Mouse (Mus musculus): ENCODE measurements around the gene Nxpe4. TPM values are rescaled to one million over a fixed set of nuclear protein-coding genes. Genes with fewer than 3 reads are reported as not detected.

Gene Nxpe4
- total RNA-seq (2012; rRNA removed) (9.2 and 10.3 TPM in 2 replicates), polyA plus RNA-seq (2012; ENCODE audit: insufficient read depth in 1 of 2, insufficient read length in 2 of 2, low read depth in 1 of 2, low replicate concordance in 2 of 2, missing spikeins in 1 of 2) (10 to 100 TPM in 1 of 2 experiments, not detected in 1; 14.9 TPM)

- Histone ChIP-seq H3K27me3 (ENCODE audit: control insufficient read depth in 1 of 2, insufficient read depth in 2 of 2, low read length in 2 of 2) (no peaks in the 10 kb centered on the region), H3K79me2 (ENCODE audit: control insufficient read depth, insufficient read depth, low read length, poor library complexity) (no peaks in the 10 kb centered on the region), H3K27ac (ENCODE audit: control insufficient read depth, low read depth, low read length) (no peak within 1 kb of the TSS), H3K36me3 (ENCODE audit: control insufficient read depth in 1 of 2, insufficient read depth in 2 of 2, low read length in 2 of 2) (no peaks in the 10 kb centered on the region), H3K9me3 (replicated peaks; ENCODE audit: insufficient read depth, low read length) (no peaks in the 10 kb centered on the region), H3K4me1 (ENCODE audit: control insufficient read depth in 1 of 2, insufficient read depth in 2 of 2, low read length in 2 of 2) (no peaks in the 10 kb centered on the region), H3K4me3 (ENCODE audit: control insufficient read depth in 1 of 2, insufficient read depth in 1 of 2, low read depth in 2 of 2, low read length in 2 of 2) (no peak within 1 kb of the TSS), H3K9ac (ENCODE audit: control insufficient read depth, low read depth, low read length, poor library complexity, severe bottlenecking) (no peak within 1 kb of the TSS)
- DNase-seq (ENCODE audit: low read depth, low spot score): no peak
- no peak for TF ChIP-seq GATA1 (IDR thresholded peaks at IDR 0.05; ENCODE audit: low read depth, low read length)
- TF ChIP-seq NRF1 (IDR thresholded peaks at IDR 0.05; ENCODE audit: insufficient read depth, low read depth, low read length, poor library complexity, severe bottlenecking): no peak
- no peak for TF ChIP-seq MEF2A (IDR thresholded peaks at IDR 0.05; ENCODE audit: extremely low read depth, insufficient replicate concordance, low read depth, low read length, poor library complexity, severe bottlenecking)
- no peak for TF ChIP-seq POLR2AphosphoS2 (IDR thresholded peaks at IDR 0.05; ENCODE audit: low read length)
- TF ChIP-seq KAT2A (conservative IDR thresholded peaks at IDR 0.05; ENCODE audit: low read depth, low read length): no peak
- TF ChIP-seq CHD1 (IDR thresholded peaks at IDR 0.05; ENCODE audit: low read depth, low read length): no peak
- TF ChIP-seq EP300 (IDR thresholded peaks at IDR 0.05; ENCODE audit: low read depth in 1 of 2, low read length in 2 of 2): no peak
- no peak for TF ChIP-seq NELFE (IDR thresholded peaks at IDR 0.05; ENCODE audit: low read depth, low read length)
- TF ChIP-seq HCFC1 (IDR thresholded peaks at IDR 0.05; ENCODE audit: low read depth, low read length): no peak
- TF ChIP-seq MYB (IDR thresholded peaks at IDR 0.05; ENCODE audit: low read depth, low read length): no peak
- TF ChIP-seq ZKSCAN1 (IDR thresholded peaks at IDR 0.05; ENCODE audit: low read depth, low read length): no peak
- no peak for TF ChIP-seq TCF12 (IDR thresholded peaks at IDR 0.05; ENCODE audit: low read depth, low read length)
Observed at GRCm38 (mm10) chr9:48161505-48162192, at the start of gene Nxpe4. Gene Nxpe4 (plus strand): TSS chr9:48162023.

GRCm38 (mm10) chr9:48126815-48127214 is 35.0 kb upstream of the Nxpe4 start:
- DNase-seq (ENCODE audit: low read depth, low spot score): no peak
- no peaks in the 10 kb centered on the region for H3K9me3 ChIP-seq (replicated peaks; ENCODE audit: insufficient read depth, low read length)
- H3K4me1 ChIP-seq (ENCODE audit: control insufficient read depth in 1 of 2, insufficient read depth in 2 of 2, low read length in 2 of 2): no peaks in the 10 kb centered on the region
- H3K9ac ChIP-seq (ENCODE audit: control insufficient read depth, low read depth, low read length, poor library complexity, severe bottlenecking): no peak overlapping the region
- no peaks in the 10 kb centered on the region for H3K79me2 ChIP-seq (ENCODE audit: control insufficient read depth, insufficient read depth, low read length, poor library complexity)
- TF ChIP-seq GABPA (IDR thresholded peaks at IDR 0.05; ENCODE audit: low read depth, low read length) (no peak), MAFK (IDR thresholded peaks at IDR 0.05; ENCODE audit: borderline replicate concordance, low read depth, low read length) (no peak), TBP (IDR thresholded peaks at IDR 0.05; ENCODE audit: low read depth, low read length) (no peak), RCOR1 (IDR thresholded peaks at IDR 0.05; ENCODE audit: low read depth, low read length) (no peak), CHD1 (IDR thresholded peaks at IDR 0.05; ENCODE audit: low read depth, low read length) (no peak), JUND (IDR thresholded peaks at IDR 0.05; ENCODE audit: low read depth, low read length) (no peak), MEF2A (IDR thresholded peaks at IDR 0.05; ENCODE audit: extremely low read depth, insufficient replicate concordance, low read depth, low read length, poor library complexity, severe bottlenecking) (no peak), POLR2AphosphoS2 (IDR thresholded peaks at IDR 0.05; ENCODE audit: low read length) (no peak), POLR2A (IDR thresholded peaks at IDR 0.05; ENCODE audit: control insufficient read depth in 1 of 2, insufficient read depth in 1 of 2, low read depth in 1 of 2, low read length in 2 of 2, poor library complexity in 1 of 2) (no peak), ZC3H11A (IDR thresholded peaks at IDR 0.05; ENCODE audit: low read depth, low read length) (no peak), ELF1 (IDR thresholded peaks at IDR 0.05; ENCODE audit: low read depth, low read length) (no peak), GATA1 (IDR thresholded peaks at IDR 0.05; ENCODE audit: low read depth, low read length) (no peak), KAT2A (conservative IDR thresholded peaks at IDR 0.05; ENCODE audit: low read depth, low read length) (no peak), MYC (IDR thresholded peaks at IDR 0.05; ENCODE audit: low read depth, low read length) (no peak), ZKSCAN1 (IDR thresholded peaks at IDR 0.05; ENCODE audit: low read depth, low read length) (no peak), MAZ (IDR thresholded peaks at IDR 0.05; ENCODE audit: low read depth, low read length) (no peak), TCF12 (IDR thresholded peaks at IDR 0.05; ENCODE audit: low read depth, low read length) (no peak), ETS1 (IDR thresholded peaks at IDR 0.05; ENCODE audit: low read depth, low read length) (no peak), UBTF (IDR thresholded peaks at IDR 0.05; ENCODE audit: borderline replicate concordance, insufficient read depth, low read depth, low read length) (no peak)
- no peak overlapping the region for H3K27ac ChIP-seq (ENCODE audit: control insufficient read depth, low read depth, low read length)
- no peaks in the 10 kb centered on the region for H3K27me3 ChIP-seq (ENCODE audit: control insufficient read depth in 1 of 2, insufficient read depth in 2 of 2, low read length in 2 of 2)
- no peak overlapping the region for H3K4me3 ChIP-seq (ENCODE audit: control insufficient read depth in 1 of 2, insufficient read depth in 1 of 2, low read depth in 2 of 2, low read length in 2 of 2)
- no peaks in the 10 kb centered on the region for H3K36me3 ChIP-seq (ENCODE audit: control insufficient read depth in 1 of 2, insufficient read depth in 2 of 2, low read length in 2 of 2)
